Mouse (Mus musculus) large intestine, adult 2 months (tissue): ENCODE data around the gene Klhl26. TPM values are rescaled to one million over a fixed set of nuclear protein-coding genes. Genes with fewer than 3 reads are reported as not detected.
"Not testable (repeated sequence)": the region's sequence is repeated elsewhere in the genome, so short reads cannot be mapped to it uniquely, and the experiment has no call there.

Experiments
- DNase-seq: peaks from one replicate; pipeline ENCODE4 v3.0.0-alpha.2; 2012; ENCODE audit warnings: low read depth, low spot score
- WGBS: fragments of 180-500 bp; shearing (Covaris S2); methylation state at CpG from one replicate; pipeline ENCODE4 v1.1.7; 2018; 5-methylcytosine and 5-hydroxymethylcytosine counted together
- polyA plus RNA-seq: library from polyadenylated mRNA; depleted of rRNA; stranded (reverse); fragments of >200 nt; gene quantifications from 2 replicates; pipeline ENCODE4 v1.2.3, GENCODE M21; 2012; rRNA removed

Klhl26 gene
- polyA plus RNA-seq: 16.8 and 22.1 TPM in 2 replicates

GRCm38 (mm10) chr8:70476333-70477268 lies at the start of gene Klhl26:
TSS of gene Klhl26 (minus strand) at chr8:70476968.
- DNase-seq: peak; percentile 97
- WGBS: under 1% methylated on average over 52 of the region's 53 CpGs

- 1% methylated on average over 51 of the region's 51 CpGs for WGBS
- peak; percentile 97 for DNase-seq
These were observed 46.0 kb upstream of the Klhl26 start for GRCm38 (mm10) chr8:70522592-70523403.

- no peak for DNase-seq
These were observed 42.8 kb upstream of the Klhl26 start for GRCm38 (mm10) chr8:70519606-70520005.

GRCm38 (mm10) chr8:70519043-70519442 lies 42.3 kb upstream of the Klhl26 start:
- 85% methylated on average over 6 of the region's 6 CpGs for WGBS

More at GRCm38 (mm10) chr8:70519606-70520005, 42.8 kb upstream of the Klhl26 start:
- WGBS: 57% methylated on average over 2 of the region's 2 CpGs

GRCm38 (mm10) chr8:70517940-70518643 lies 41.3 kb upstream of the Klhl26 start:
- no peak for DNase-seq
- WGBS: 81% methylated on average over 10 of the region's 10 CpGs

More at GRCm38 (mm10) chr8:70519043-70519442, 42.3 kb upstream of the Klhl26 start:
- DNase-seq: no peak

GRCm38 (mm10) chr8:70513441-70513840 lies 36.7 kb upstream of the Klhl26 start:
- 20% methylated on average over 2 of the region's 2 CpGs for WGBS
- no peak for DNase-seq

GRCm38 (mm10) chr8:70512253-70512903 lies 35.6 kb upstream of the Klhl26 start:
- no peak for DNase-seq
- WGBS: 84% methylated on average over 11 of the region's 11 CpGs

GRCm38 (mm10) chr8:70511770-70512169 lies 35.0 kb upstream of the Klhl26 start:
- WGBS: 91% methylated on average over 2 of the region's 2 CpGs
- DNase-seq: no peak

GRCm38 (mm10) chr8:70511174-70511573 lies 34.4 kb upstream of the Klhl26 start:
- DNase-seq: not testable (repeated sequence)
- 53% methylated on average over 6 of the region's 6 CpGs for WGBS

- peak; percentile 80 for DNase-seq
- WGBS: under 1% methylated on average over 74 of the region's 74 CpGs
These were observed 33.6 kb upstream of the Klhl26 start, which contains the start of gene Uba52 for GRCm38 (mm10) chr8:70510228-70510915. TSS of gene Uba52 (minus strand) at chr8:70510801.

- DNase-seq: no peak
- WGBS: 4% methylated on average over 25 of the region's 25 CpGs
These were observed 32.6 kb upstream of the Klhl26 start for GRCm38 (mm10) chr8:70509281-70509952.

GRCm38 (mm10) chr8:70507027-70507393 lies 30.2 kb upstream of the Klhl26 start:
- 58% methylated on average over 5 of the region's 5 CpGs for WGBS
- DNase-seq: no peak

GRCm38 (mm10) chr8:70506328-70507026 lies 29.7 kb upstream of the Klhl26 start, which contains the start of gene Rex1bd:
TSS of gene Rex1bd (minus strand) at chr8:70506752.
- DNase-seq: peak; percentile 68
- WGBS: 2% methylated on average over 40 of the region's 40 CpGs

- WGBS: 38% methylated on average over 32 of the region's 32 CpGs
- DNase-seq: no peak
These were observed 29.0 kb upstream of the Klhl26 start for GRCm38 (mm10) chr8:70505698-70506327.

GRCm38 (mm10) chr8:70504851-70505250 lies 28.1 kb upstream of the Klhl26 start:
- 79% methylated on average over 3 of the region's 3 CpGs for WGBS
- DNase-seq: peak; percentile 63

GRCm38 (mm10) chr8:70504291-70504716 lies 27.5 kb upstream of the Klhl26 start:
- DNase-seq: no peak
- WGBS: 79% methylated on average over 16 of the region's 16 CpGs
